Mouse (Mus musculus) c-Kit-positive CD71-negative TER-119-negative erythroid progenitor cells, embryonic 14.5 days (primary cell): ENCODE results near the gene 1700086D15Rik.

Source experiments
- DNase-seq: peaks from one replicate; pipeline ENCODE4 v3.0.0-alpha.2; 2013; ENCODE audit warnings: low read depth

Gene 1700086D15Rik

DNA sequence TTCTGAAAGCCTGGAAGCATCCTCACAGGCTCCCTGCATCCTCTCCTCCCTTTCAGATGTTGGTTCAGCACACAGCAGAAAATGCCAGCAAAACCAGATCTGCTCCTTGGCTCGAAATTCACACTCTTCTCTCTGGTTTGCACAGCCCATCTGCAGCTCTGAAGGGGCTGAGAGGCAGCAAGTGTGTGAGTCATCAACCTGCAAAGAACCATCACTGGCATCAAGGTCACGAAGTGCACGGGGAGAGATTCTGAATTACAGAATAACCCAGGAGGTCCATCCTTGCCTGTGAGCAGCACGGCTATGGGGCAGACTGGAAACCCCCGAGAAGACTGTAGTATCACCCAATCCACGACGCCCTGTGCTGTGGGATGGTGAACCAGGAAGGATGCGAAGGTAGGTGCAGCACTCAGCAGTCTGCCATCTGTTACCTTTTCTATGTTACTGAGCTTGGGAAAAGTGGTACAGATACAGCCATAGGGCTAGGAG lies 24.4 kb downstream of the 1700086D15Rik start:
- no peak for DNase-seq

GRCm38 (mm10) chr11:65133661-65134060 lies 26.0 kb downstream of the 1700086D15Rik start:
- no peak for DNase-seq

GRCm38 (mm10) chr11:65129110-65129509 lies 30.6 kb downstream of the 1700086D15Rik start:
- no peak for DNase-seq

- DNase-seq = no peak
Measured at GRCm38 (mm10) chr11:65128666-65129065, 31.0 kb downstream of the 1700086D15Rik start.

- DNase-seq = no peak
Measured at GRCm38 (mm10) chr11:65126566-65126965, 33.1 kb downstream of the 1700086D15Rik start.

GRCm38 (mm10) chr11:65124913-65125418 lies 34.7 kb downstream of the 1700086D15Rik start:
- no peak for DNase-seq

- DNase-seq = no peak
Measured at GRCm38 (mm10) chr11:65120276-65120675, 39.4 kb downstream of the 1700086D15Rik start.

GRCm38 (mm10) chr11:65115811-65116210 lies 43.9 kb downstream of the 1700086D15Rik start:
- no peak for DNase-seq

GRCm38 (mm10) chr11:65112086-65112485 lies 47.6 kb downstream of the 1700086D15Rik start:
- DNase-seq = no peak

- DNase-seq = no peak
Measured at GRCm38 (mm10) chr11:65111651-65112050, 48.0 kb downstream of the 1700086D15Rik start.

- DNase-seq = no peak
Measured at GRCm38 (mm10) chr11:65110058-65110457, 49.6 kb downstream of the 1700086D15Rik start.

- DNase-seq = no peak
Measured at GRCm38 (mm10) chr11:65107734-65108171, 51.9 kb downstream of the 1700086D15Rik start.

- no peak for DNase-seq
Measured at GRCm38 (mm10) chr11:65107151-65107550, 52.5 kb downstream of the 1700086D15Rik start.

DNA sequence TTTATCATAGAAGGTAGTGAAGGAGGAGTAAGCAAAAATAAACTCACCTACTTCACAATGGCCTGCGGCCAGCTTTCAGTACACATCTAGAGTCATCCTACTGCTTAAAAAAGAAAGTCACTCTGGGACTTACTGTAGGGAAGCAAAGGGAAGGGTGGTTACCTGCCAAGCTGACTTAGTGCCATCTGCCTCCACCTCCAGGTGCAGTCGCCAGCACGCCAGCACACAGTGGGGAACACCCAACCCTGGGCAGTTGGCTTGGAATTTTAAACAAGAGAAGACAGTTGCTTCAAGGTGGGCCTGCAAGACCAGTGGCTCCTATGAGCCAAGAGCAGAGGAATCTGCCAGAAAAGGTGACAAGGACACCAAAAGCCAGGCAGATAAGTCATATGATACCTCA lies 55.6 kb downstream of the 1700086D15Rik start:
- no peak for DNase-seq
